8 mouse cellular contexts compared by ENCODE assay signal in the genomic region with DNA sequence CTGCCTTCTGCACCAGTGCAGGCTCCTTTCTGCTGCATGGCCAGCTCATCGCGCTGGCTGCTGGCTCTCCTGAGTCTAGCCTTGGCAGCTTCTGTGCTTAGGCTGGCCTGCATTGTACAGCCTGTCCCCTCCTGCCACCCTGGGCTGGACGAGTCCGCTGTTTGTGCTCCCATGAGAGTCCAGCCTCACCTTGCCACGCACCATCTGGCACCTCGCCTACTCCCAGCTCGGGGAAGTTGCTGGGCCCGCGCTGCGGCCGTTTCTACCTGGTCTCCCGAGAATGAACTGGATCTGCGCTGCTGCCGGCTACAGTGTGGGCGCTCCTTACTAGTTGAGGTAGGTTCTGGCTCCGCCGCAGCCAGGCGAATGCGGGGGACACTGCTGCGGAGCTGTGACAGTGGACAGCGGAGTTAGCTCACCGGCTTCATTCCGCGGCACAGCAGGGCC. TPM values are rescaled to one million over a fixed set of nuclear protein-coding genes. Genes with fewer than 3 reads are reported as not detected.
A peak's percentile ranks its signal among the peaks of the same experiment; 100 is the strongest.
DNase-seq lines count a peak whose midpoint lies in the region; ATAC-seq lines count a peak whose summit lies in the region.

No protein-coding gene starts in this region.

- peak overlapping the region; percentile 74 for H3K4me2 ChIP-seq in heart, embryonic 11.5 days
- H3K4me2 ChIP-seq in heart, embryonic 14.5 days (ENCODE audit: low read length) = peak overlapping the region; percentile 78

- peaks cover 7% of the 10 kb centered on the region; the same call in 1 of the 2 replicates for H3K27me3 ChIP-seq in heart, embryonic 11.5 days (ENCODE audit: control insufficient read depth, insufficient read depth, low read length)
- H3K27me3 ChIP-seq in heart, embryonic 14.5 days (ENCODE audit: control insufficient read depth, insufficient read depth, low read length) = peaks cover 10% of the 10 kb centered on the region; the same call in 1 of the 2 replicates

- H3K36me3 ChIP-seq in heart, embryonic 11.5 days (ENCODE audit: control insufficient read depth, insufficient read depth, low read length) = no peaks in the 10 kb centered on the region
- H3K36me3 ChIP-seq in heart, embryonic 14.5 days (ENCODE audit: control insufficient read depth, insufficient read depth, low read length) = no peaks in the 10 kb centered on the region

- H3K4me1 ChIP-seq in heart, embryonic 11.5 days (ENCODE audit: control insufficient read depth, insufficient read depth, low read length) = no peaks in the 10 kb centered on the region
- H3K4me1 ChIP-seq in heart, embryonic 14.5 days (ENCODE audit: control insufficient read depth in 2 of 2, insufficient read depth in 2 of 2, low read length in 2 of 2) = no peaks in the 10 kb centered on the region; a peak in 1 of 4 replicates

- peak overlapping the region; percentile 66 for H3K9ac ChIP-seq in heart, embryonic 11.5 days (ENCODE audit: low read depth, low read length)
- H3K9ac ChIP-seq in heart, embryonic 14.5 days (ENCODE audit: low read length) = peak overlapping the region; percentile 68

- no peak for DNase-seq in heart, adult 11 months
- peak; percentile 73 for DNase-seq in cerebellum, adult 8-10 months
- peak; percentile 60 to 74 for DNase-seq in kidney, postnatal 25 days
- DNase-seq in B cell, adult 2 months = no peak
- DNase-seq in urinary bladder, adult 18-20 months (ENCODE audit: low spot score in 2 of 2) = no peak

- 3% methylated on average over 24 of the region's 24 CpGs for WGBS in heart, embryonic 11.5 days (ENCODE audit: insufficient replicate concordance)
- 3% methylated on average over 24 of the region's 24 CpGs for WGBS in heart, embryonic 14.5 days

- H3K27ac ChIP-seq in heart, embryonic 11.5 days (ENCODE audit: low read depth, low read length) = no peak overlapping the region
- no peak overlapping the region for H3K27ac ChIP-seq in heart, embryonic 14.5 days (replicated peaks in 1 of 2; ENCODE audit: control insufficient read depth in 1 of 2, insufficient read depth in 1 of 2, low read depth in 2 of 2, low read length in 2 of 2)

- no peaks in the 10 kb centered on the region for H3K9me3 ChIP-seq in heart, embryonic 11.5 days (replicated peaks; ENCODE audit: control insufficient read depth, low read length)
- no peaks in the 10 kb centered on the region for H3K9me3 ChIP-seq in heart, embryonic 14.5 days (ENCODE audit: control insufficient read depth, low read length)

- 0 out of 2 replicates have a peak, but pooled peaks have one; percentile 39 for ATAC-seq in heart, embryonic 11.5 days (replicated peaks; ENCODE audit: insufficient number of reproducible peaks, low FRiP score, low TSS enrichment)
- ATAC-seq in heart, embryonic 14.5 days (ENCODE audit: insufficient number of reproducible peaks, insufficient read depth, low FRiP score, low read depth) = no peak
- 0 out of 2 replicates have a peak, but pooled peaks have one; percentile 12 for ATAC-seq in megakaryocyte progenitor cell, adult 5-6 weeks (replicated peaks; ENCODE audit: poor library complexity)

- peak overlapping the region; percentile 43 for H3K4me3 ChIP-seq in heart, embryonic 11.5 days (ENCODE audit: low read depth, low read length)
- peak overlapping the region; percentile 36 to 37 for H3K4me3 ChIP-seq in heart, embryonic 14.5 days (ENCODE audit: control insufficient read depth in 1 of 2, insufficient read depth in 1 of 2, low read depth in 1 of 2, low read length in 2 of 2)

RNA-seq across cellular contexts. Expression of gene Zfp747, which starts 12.4 kb away (rescaled TPM):
- 4.4 and 4.9 TPM in 2 replicates for polyA plus RNA-seq in heart, embryonic 11.5 days (2014; fragmentation: Nextera tagmentation; extraction: Ambion mirVana)
- polyA plus RNA-seq in heart, embryonic 14.5 days (2014; fragmentation: Nextera tagmentation; extraction: Ambion mirVana) = 4.7 TPM in 2 replicates
- 4.2 and 4.3 TPM in 2 replicates for total RNA-seq in megakaryocyte progenitor cell, adult 5-6 weeks (2015)
- 7.4 and 9.2 TPM in 2 replicates for total RNA-seq in megakaryocyte progenitor cell, adult 5-6 weeks (2017)

RNA-seq across cellular contexts. Expression of gene Zfp768, which starts 18.1 kb away (rescaled TPM):
- polyA plus RNA-seq in heart, embryonic 11.5 days (2014; fragmentation: Nextera tagmentation; extraction: Ambion mirVana) = 4.7 and 6.0 TPM in 2 replicates
- polyA plus RNA-seq in heart, embryonic 14.5 days (2014; fragmentation: Nextera tagmentation; extraction: Ambion mirVana) = 5.6 TPM in 2 replicates
- 2.3 and 3.2 TPM in 2 replicates for total RNA-seq in megakaryocyte progenitor cell, adult 5-6 weeks (2015)
- 6.5 and 8.9 TPM in 2 replicates for total RNA-seq in megakaryocyte progenitor cell, adult 5-6 weeks (2017)

RNA-seq across cellular contexts. Expression of gene 9130019O22Rik, which starts 23.5 kb away (rescaled TPM):
- 3.7 and 5.5 TPM in 2 replicates for polyA plus RNA-seq in heart, embryonic 11.5 days (2014; fragmentation: Nextera tagmentation; extraction: Ambion mirVana)
- polyA plus RNA-seq in heart, embryonic 14.5 days (2014; fragmentation: Nextera tagmentation; extraction: Ambion mirVana) = 4.5 and 4.6 TPM in 2 replicates
- total RNA-seq in megakaryocyte progenitor cell, adult 5-6 weeks (2015) = 1.5 and 2.1 TPM in 2 replicates
- 4.2 and 6.5 TPM in 2 replicates for total RNA-seq in megakaryocyte progenitor cell, adult 5-6 weeks (2017)

RNA-seq across cellular contexts. Expression of gene E430018J23Rik, which starts 29.9 kb away (rescaled TPM):
- 4.9 and 5.6 TPM in 2 replicates for polyA plus RNA-seq in heart, embryonic 11.5 days (2014; fragmentation: Nextera tagmentation; extraction: Ambion mirVana)
- 3.8 and 4.6 TPM in 2 replicates for polyA plus RNA-seq in heart, embryonic 14.5 days (2014; fragmentation: Nextera tagmentation; extraction: Ambion mirVana)
- total RNA-seq in megakaryocyte progenitor cell, adult 5-6 weeks (2015) = 1.0 and 1.5 TPM in 2 replicates
- total RNA-seq in megakaryocyte progenitor cell, adult 5-6 weeks (2017) = 2.3 and 4.8 TPM in 2 replicates

RNA-seq across cellular contexts. Expression of gene Zfp764, which starts 43.1 kb away (rescaled TPM):
- polyA plus RNA-seq in heart, embryonic 11.5 days (2014; fragmentation: Nextera tagmentation; extraction: Ambion mirVana) = 4.6 and 4.8 TPM in 2 replicates
- polyA plus RNA-seq in heart, embryonic 14.5 days (2014; fragmentation: Nextera tagmentation; extraction: Ambion mirVana) = 5.8 and 6.4 TPM in 2 replicates
- total RNA-seq in megakaryocyte progenitor cell, adult 5-6 weeks (2015) = 9.3 and 10.9 TPM in 2 replicates
- 9.9 and 12.4 TPM in 2 replicates for total RNA-seq in megakaryocyte progenitor cell, adult 5-6 weeks (2017)

Comparison
In these comparisons a context has a peak if more than half of its experiments do, and no peak if none do; other contexts are left out.
1. DNase-seq: peak in cerebellum, adult 8-10 months (single experiment) and kidney, postnatal 25 days (2 of 2); none in heart, adult 11 months (single experiment), B cell, adult 2 months (0 of 2) and urinary bladder, adult 18-20 months (0 of 2).